Mouse (Mus musculus) neural tube, embryonic 14.5 days (tissue): Measurements from ENCODE around the gene Tgm6. TPM values are rescaled to one million over a fixed set of nuclear protein-coding genes. Genes with fewer than 3 reads are reported as not detected.

Source experiments
- ATAC-seq: fragments of 200-750 bp; cut with Nextera tagmentation; 2 replicates; pipeline ENCODE4 v1.8.0; 2017; ENCODE audit warnings: low read depth, mild to moderate bottlenecking, moderate TSS enrichment, moderate library complexity
- H3K27ac ChIP-seq: fragments of 300-500 bp; sonication (generic); 2 replicates; pipeline ENCODE4 v1.5.1; 2014; ENCODE audit warnings: low read depth, mild to moderate bottlenecking, control low read depth, low read length, moderate library complexity, mixed read lengths
- H3K27me3 ChIP-seq: fragments of 300-500 bp; sonication (generic); 2 replicates; pipeline ENCODE4 v1.6.1; 2014; ENCODE audit warnings: low read length; ENCODE audit not compliant: control insufficient read depth, insufficient read depth
- H3K36me3 ChIP-seq: fragments of 300-500 bp; sonication (generic); 2 replicates; pipeline ENCODE4 v1.6.1; 2014; ENCODE audit warnings: low read length, mixed read lengths; ENCODE audit not compliant: control insufficient read depth, insufficient read depth
- H3K4me1 ChIP-seq: fragments of 300-500 bp; sonication (generic); 2 replicates; pipeline ENCODE4 v1.6.1; 2014; ENCODE audit warnings: low read length; ENCODE audit not compliant: control insufficient read depth, insufficient read depth
- H3K4me2 ChIP-seq: fragments of 300-500 bp; sonication (generic); 2 replicates; pipeline ENCODE4 v1.6.1; 2014; ENCODE audit warnings: mild to moderate bottlenecking, low read depth, low read length, control low read depth
- H3K4me3 ChIP-seq: fragments of 300-500 bp; sonication (generic); 2 replicates; pipeline ENCODE4 v1.5.1; 2014; ENCODE audit warnings: low read depth, low read length, control low read depth, mixed read lengths
- H3K9ac ChIP-seq: fragments of 300-500 bp; sonication (generic); replicated peaks from 2 replicates; pipeline ENCODE4 v1.6.1; 2014; ENCODE audit warnings: low read depth, mild to moderate bottlenecking, control low read depth, low read length, mixed read lengths
- H3K9me3 ChIP-seq: fragments of 300-500 bp; sonication (generic); 2 replicates; pipeline ENCODE4 v1.6.1; 2016; ENCODE audit warnings: low read length; ENCODE audit not compliant: control insufficient read depth
- WGBS: fragments of 180-500 bp; shearing (Covaris S2); extraction: QIAGEN DNeasy Blood & Tissue Kit; methylation state at CpG from one replicate; pipeline ENCODE4 v1.1.7; 2014; 5-methylcytosine and 5-hydroxymethylcytosine counted together
- polyA plus RNA-seq: library from polyadenylated mRNA; unstranded; fragments of >200 nt; fragmentation: Nextera tagmentation; extraction: Ambion mirVana; gene quantifications from 2 replicates; pipeline ENCODE4 v1.2.1, GENCODE M21; 2014

The Tgm6 gene
- polyA plus RNA-seq, 1 experiment from 2014 or later = 0.11 TPM

GRCm38 (mm10) chr2:130194894-130195293, 82.7 kb downstream of the Tgm6 start, which contains the start of gene Tmc2:
Gene Tmc2, plus strand, starts transcription at chr2:130195194.
- no peak within 1 kb of the TSS for H3K27ac ChIP-seq
- no peaks in the 10 kb centered on the region for H3K9me3 ChIP-seq
- H3K4me2 ChIP-seq = no peak within 1 kb of the TSS
- no peaks in the 10 kb centered on the region for H3K4me1 ChIP-seq
- no peaks in the 10 kb centered on the region for H3K27me3 ChIP-seq
- H3K4me3 ChIP-seq = no peak within 1 kb of the TSS
- H3K36me3 ChIP-seq = no peaks in the 10 kb centered on the region
- no peak for ATAC-seq
- WGBS = 94% methylated on average over 16 of the region's 16 CpGs
- H3K9ac ChIP-seq = no peak within 1 kb of the TSS

- Histone ChIP-seq H3K36me3 (no peaks in the 10 kb centered on the region), H3K4me2 (no peak overlapping the region), H3K27ac (no peak overlapping the region), H3K4me1 (no peaks in the 10 kb centered on the region), H3K4me3 (no peak overlapping the region), H3K9ac (no peak overlapping the region), H3K9me3 (no peaks in the 10 kb centered on the region), H3K27me3 (no peaks in the 10 kb centered on the region)
- no peak for ATAC-seq
- 63% methylated on average over 5 of the region's 5 CpGs for WGBS
Observed at GRCm38 (mm10) chr2:130200961-130201360, 88.7 kb downstream of the Tgm6 start.

Other genes with a start within 250 kb of the Tgm6 start
- 0.04 TPM in 1 of 2 replicates, not detected in the other for gene Tgm3, start 100.1 kb upstream of the Tgm6 start, polyA plus RNA-seq
- gene Snrpb, start 67.0 kb downstream of the Tgm6 start, polyA plus RNA-seq = 299 and 315 TPM in 2 replicates
- 0.05 TPM in 1 of 2 replicates, not detected in the other for gene Tmc2, start 82.8 kb downstream of the Tgm6 start, polyA plus RNA-seq
- 230 and 261 TPM in 2 replicates for gene Nop56, start 162.0 kb downstream of the Tgm6 start, polyA plus RNA-seq
- 180 and 183 TPM in 2 replicates for gene Idh3b, start 172.1 kb downstream of the Tgm6 start, polyA plus RNA-seq
- 6.1 and 6.5 TPM in 2 replicates for gene Ebf4, start 182.8 kb downstream of the Tgm6 start, polyA plus RNA-seq